Mouse (Mus musculus): ENCODE results near the gene C2cd4c.

DNA sequence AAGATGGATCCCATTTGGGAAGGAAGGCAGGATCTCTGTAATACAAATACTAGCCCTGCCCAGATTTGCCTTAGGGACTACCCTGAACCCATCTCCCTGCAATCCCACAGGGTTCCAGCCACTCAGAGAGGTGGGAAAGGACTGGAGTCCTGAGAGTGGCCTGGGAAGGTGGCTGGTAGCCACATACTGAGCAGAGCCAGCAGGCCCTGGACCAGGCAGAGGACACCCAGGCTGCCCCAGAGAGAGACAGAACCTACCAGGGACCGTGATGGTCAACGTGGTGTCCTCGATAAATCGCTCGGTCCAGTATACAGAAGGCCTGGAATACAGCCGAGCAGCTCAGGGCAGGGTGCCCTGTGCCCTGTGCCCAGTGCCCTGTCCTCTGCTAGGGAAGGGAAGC, 28.7 kb downstream of the C2cd4c start:
- no peak for TF ChIP-seq GATA1 (IDR thresholded peaks at IDR 0.05; ENCODE audit: low read length)
- no peak for TF ChIP-seq TAL1 (IDR thresholded peaks at IDR 0.05; ENCODE audit: low read length)

Measured in erythroblast, embryonic 14.5 days (primary cell).